Mouse (Mus musculus): ENCODE measurements around the gene Aoc3.
"Not testable (repeated sequence)": the region's sequence is repeated elsewhere in the genome, so short reads cannot be mapped to it uniquely, and the experiment has no call there.

The Aoc3 gene

GRCm38 (mm10) chr11:101370141-101370540, 39.7 kb downstream of the Aoc3 start:
- DNase-seq (ENCODE audit: low read depth, low spot score) = no peak

- DNase-seq (ENCODE audit: low read depth, low spot score) = no peak
These were observed 44.1 kb downstream of the Aoc3 start for GRCm38 (mm10) chr11:101374421-101374938.

GRCm38 (mm10) chr11:101378196-101378595, 47.8 kb downstream of the Aoc3 start:
- DNase-seq (ENCODE audit: low read depth, low spot score) = not testable (repeated sequence)

- DNase-seq (ENCODE audit: low read depth, low spot score) = no peak
These were observed 48.5 kb downstream of the Aoc3 start for GRCm38 (mm10) chr11:101378926-101379325.

- DNase-seq (ENCODE audit: low read depth, low spot score) = no peak
These were observed 51.4 kb downstream of the Aoc3 start for GRCm38 (mm10) chr11:101381817-101382216.
